Mouse (Mus musculus) ES-Bruce4 (cell line): ENCODE results near the gene Gba. TPM values are rescaled to one million over a fixed set of nuclear protein-coding genes. Genes with fewer than 3 reads are reported as not detected.

Source experiments
- H3K27ac ChIP-seq: 2 replicates; pipeline ENCODE4 v1.5.1; 2012; ENCODE audit warnings: low read length, inconsistent platforms; ENCODE audit not compliant: insufficient read depth
- H3K27me3 ChIP-seq: 2 replicates; pipeline ENCODE4 v1.6.1; 2012; ENCODE audit warnings: mild to moderate bottlenecking, low read length, inconsistent platforms; ENCODE audit not compliant: control insufficient read depth, poor library complexity, insufficient read depth, severe bottlenecking
- H3K36me3 ChIP-seq: 2 replicates; pipeline ENCODE4 v1.6.1; 2012; ENCODE audit warnings: inconsistent platforms, mild to moderate bottlenecking, low read length, moderate library complexity; ENCODE audit not compliant: control insufficient read depth, poor library complexity, insufficient read depth, severe bottlenecking
- H3K4me1 ChIP-seq: one replicate; pipeline ENCODE4 v1.8.1; 2011; ENCODE audit warnings: low read length; ENCODE audit not compliant: control insufficient read depth, insufficient read depth
- H3K4me3 ChIP-seq: 2 replicates; pipeline ENCODE4 v1.5.1; 2011; ENCODE audit warnings: low read depth, mild to moderate bottlenecking, low read length
- H3K9ac ChIP-seq: 2 replicates; pipeline ENCODE4 v1.6.1; 2012; ENCODE audit warnings: low read depth, mild to moderate bottlenecking, inconsistent platforms; ENCODE audit not compliant: poor library complexity, severe bottlenecking
- H3K9me3 ChIP-seq: replicated peaks from 2 replicates; pipeline ENCODE4 v1.6.1; 2012; ENCODE audit warnings: mild to moderate bottlenecking, low read length, inconsistent platforms; ENCODE audit not compliant: control insufficient read depth, poor library complexity, insufficient read depth, severe bottlenecking
- CTCF ChIP-seq: IDR thresholded peaks from one replicate; pipeline ENCODE4 v1.8.1; 2011; ENCODE audit warnings: low read depth, low read length
- EP300 ChIP-seq: IDR thresholded peaks from 2 replicates; pipeline ENCODE4 v1.6.1; 2011; ENCODE audit warnings: low read depth, low read length; ENCODE audit not compliant: insufficient read depth
- POLR2A ChIP-seq: IDR thresholded peaks from one replicate; pipeline ENCODE4 v1.8.1; 2011; ENCODE audit warnings: low read length; ENCODE audit not compliant: insufficient read depth
- polyA plus RNA-seq: library from polyadenylated mRNA; stranded (reverse); fragments of >200 nt; gene quantifications from 2 replicates; pipeline ENCODE4 v1.2.4, GENCODE M21; 2011; ENCODE audit warnings: low read depth; ENCODE audit not compliant: missing spikeins, insufficient read depth, insufficient read length

Gba gene
- polyA plus RNA-seq, 1 experiment, result 31.5 TPM

- TF ChIP-seq CTCF (no peak), EP300 (no peak), POLR2A (no peak)
- no peak overlapping the region for H3K9ac ChIP-seq
- H3K27ac ChIP-seq, result no peak overlapping the region
- peaks cover 2% of the 10 kb centered on the region for H3K4me1 ChIP-seq
- H3K4me3 ChIP-seq, result no peak overlapping the region
- H3K27me3 ChIP-seq, result no peaks in the 10 kb centered on the region
- H3K9me3 ChIP-seq, result no peaks in the 10 kb centered on the region
- H3K36me3 ChIP-seq, result peaks cover 4% of the 10 kb centered on the region
Observed at GRCm38 (mm10) chr3:89161786-89162185, 40.9 kb upstream of the Gba start.

GRCm38 (mm10) chr3:89163123-89163522, 39.6 kb upstream of the Gba start:
- Histone ChIP-seq H3K4me1 (peaks cover 2% of the 10 kb centered on the region), H3K36me3 (peaks cover 15% of the 10 kb centered on the region), H3K27ac (0 out of 2 replicates have a peak overlapping the region, but pooled peaks have one; percentile 37), H3K9me3 (no peaks in the 10 kb centered on the region), H3K27me3 (no peaks in the 10 kb centered on the region), H3K4me3 (no peak overlapping the region), H3K9ac (no peak overlapping the region)
- no peak for TF ChIP-seq EP300
- no peak for TF ChIP-seq CTCF
- TF ChIP-seq POLR2A, result no peak

- peak overlapping the region; percentile 88 for H3K27ac ChIP-seq
Observed at GRCm38 (mm10) chr3:89163643-89164245, 39.0 kb upstream of the Gba start.

GRCm38 (mm10) chr3:89164506-89165267, 38.0 kb upstream of the Gba start, which contains the start of gene Clk2:
Gene Clk2, plus strand, starts transcription at chr3:89164795.
- Histone ChIP-seq H3K27ac (peak within 1 kb of the TSS; percentile 88), H3K4me1 (no peaks in the 10 kb centered on the region), H3K27me3 (no peaks in the 10 kb centered on the region), H3K4me3 (peak within 1 kb of the TSS; percentile 99), H3K36me3 (peaks cover 30% of the 10 kb centered on the region), H3K9me3 (no peaks in the 10 kb centered on the region), H3K9ac (peak within 1 kb of the TSS; percentile 98)
- TF ChIP-seq POLR2A, result peak; percentile 85
- no peak for TF ChIP-seq CTCF

More at GRCm38 (mm10) chr3:89163643-89164245, 39.0 kb upstream of the Gba start:
- Histone ChIP-seq H3K4me3 (peak overlapping the region; percentile 9), H3K9me3 (no peaks in the 10 kb centered on the region), H3K36me3 (peaks cover 21% of the 10 kb centered on the region), H3K4me1 (peaks cover under 1% of the 10 kb centered on the region), H3K27me3 (no peaks in the 10 kb centered on the region), H3K9ac (peak overlapping the region; percentile 98)
- TF ChIP-seq EP300 (no peak), POLR2A (no peak)

- no peaks in the 10 kb centered on the region for H3K9me3 ChIP-seq
Observed at GRCm38 (mm10) chr3:89165268-89165870, 37.4 kb upstream of the Gba start.

GRCm38 (mm10) chr3:89166945-89167344, 35.8 kb upstream of the Gba start:
- no peaks in the 10 kb centered on the region for H3K9me3 ChIP-seq

More at GRCm38 (mm10) chr3:89165268-89165870, 37.4 kb upstream of the Gba start:
- peak overlapping the region; percentile 68 for H3K27ac ChIP-seq
- peaks cover 37% of the 10 kb centered on the region for H3K36me3 ChIP-seq
- H3K4me3 ChIP-seq, result peak overlapping the region; percentile 99
- H3K9ac ChIP-seq, result peak overlapping the region; percentile 98
- TF ChIP-seq POLR2A, result no peak
- no peak for TF ChIP-seq CTCF
- no peak for TF ChIP-seq EP300
- no peaks in the 10 kb centered on the region for H3K27me3 ChIP-seq
- no peaks in the 10 kb centered on the region for H3K4me1 ChIP-seq

More at GRCm38 (mm10) chr3:89166945-89167344, 35.8 kb upstream of the Gba start:
- no peak overlapping the region for H3K9ac ChIP-seq
- H3K27me3 ChIP-seq, result no peaks in the 10 kb centered on the region
- no peak overlapping the region for H3K4me3 ChIP-seq
- H3K4me1 ChIP-seq, result no peaks in the 10 kb centered on the region
- H3K36me3 ChIP-seq, result peaks cover 51% of the 10 kb centered on the region
- no peak overlapping the region for H3K27ac ChIP-seq
- TF ChIP-seq POLR2A (no peak), EP300 (no peak), CTCF (no peak)
